Mouse (Mus musculus) thymus, adult 18-20 months (tissue): Measurements from ENCODE around the gene Neb.

Experiments
- DNase-seq, 2 experiments: peaks; one replicate each; pipeline ENCODE4 v3.0.0; 2022; ENCODE audit warnings: mixed read lengths in 2 of 2

The Neb gene

GRCm38 (mm10) chr2:52378448-52378804 lies at the start of gene Neb:
Neb (minus strand) TSS chr2:52378474.
- peak in 1 of 2 experiments; percentile 7 for DNase-seq

GRCm38 (mm10) chr2:52427383-52427782 lies 49.1 kb upstream of the Neb start:
- no peak for DNase-seq

GRCm38 (mm10) chr2:52426041-52426440 lies 47.8 kb upstream of the Neb start:
- DNase-seq, result no peak

GRCm38 (mm10) chr2:52425523-52425795 lies 47.2 kb upstream of the Neb start:
- DNase-seq, result no peak

GRCm38 (mm10) chr2:52424747-52425522 lies 46.7 kb upstream of the Neb start, which contains the start of gene Arl5a:
Arl5a (minus strand) TSS chr2:52424901.
- DNase-seq, result peak; percentile 83 to 87

- DNase-seq, result no peak
These were observed 46.0 kb upstream of the Neb start for GRCm38 (mm10) chr2:52424248-52424728.

- no peak for DNase-seq
These were observed 45.5 kb upstream of the Neb start for GRCm38 (mm10) chr2:52423611-52424247.

GRCm38 (mm10) chr2:52422871-52423610 lies 44.8 kb upstream of the Neb start:
- no peak for DNase-seq

GRCm38 (mm10) chr2:52421197-52421596 lies 42.9 kb upstream of the Neb start:
- DNase-seq, result no peak

- DNase-seq, result no peak
These were observed 41.9 kb upstream of the Neb start for GRCm38 (mm10) chr2:52420001-52420710.

GRCm38 (mm10) chr2:52419295-52419694 lies 41.0 kb upstream of the Neb start:
- DNase-seq, result no peak

- DNase-seq, result no peak
These were observed 34.3 kb upstream of the Neb start for GRCm38 (mm10) chr2:52412524-52413037.

GRCm38 (mm10) chr2:52406480-52406879 lies 28.2 kb upstream of the Neb start:
- DNase-seq, result no peak

GRCm38 (mm10) chr2:52405238-52405637 lies 27.0 kb upstream of the Neb start:
- no peak for DNase-seq

GRCm38 (mm10) chr2:52394529-52394928 lies 16.3 kb upstream of the Neb start:
- no peak for DNase-seq

- no peak for DNase-seq
These were observed 12.2 kb upstream of the Neb start for GRCm38 (mm10) chr2:52390415-52390975.

GRCm38 (mm10) chr2:52389975-52390374 lies 11.7 kb upstream of the Neb start:
- no peak for DNase-seq

GRCm38 (mm10) chr2:52386451-52386850 lies 8.2 kb upstream of the Neb start:
- DNase-seq, result no peak

- no peak for DNase-seq
These were observed 7.8 kb upstream of the Neb start for GRCm38 (mm10) chr2:52386037-52386436.

- peak; percentile 27 to 46 for DNase-seq
These were observed 581 bp upstream of the Neb start for GRCm38 (mm10) chr2:52378848-52379261.

- DNase-seq, result no peak
These were observed 397 bp downstream of the Neb start for GRCm38 (mm10) chr2:52377706-52378447.

GRCm38 (mm10) chr2:52374706-52375105 lies 3.6 kb downstream of the Neb start:
- no peak for DNase-seq
